Mouse (Mus musculus): ENCODE results near the gene Efcab6. TPM values are rescaled to one million over a fixed set of nuclear protein-coding genes. Genes with fewer than 3 reads are reported as not detected.
A peak's percentile ranks its signal among the peaks of the same experiment; 100 is the strongest.

The Efcab6 gene
- polyA plus RNA-seq, 1 experiment from 2014 or later, result 0.26 TPM

- no peak for DNase-seq (ENCODE audit: low spot score)
- Histone ChIP-seq H3K4me1 (peaks cover 31% of the 10 kb centered on the region), H3K4me3 (no peak overlapping the region), H3K36me3 (no peaks in the 10 kb centered on the region), H3K27ac (replicated peaks) (no peak overlapping the region), H3K9me3 (replicated peaks) (no peaks in the 10 kb centered on the region), H3K27me3 (ENCODE audit: low read depth, poor library complexity, severe bottlenecking) (peaks cover 29% of the 10 kb centered on the region)
- 87% methylated on average over 15 of the region's 15 CpGs for WGBS
These were observed 73.0 kb downstream of the Efcab6 start for GRCm38 (mm10) chr15:83992191-83992590.

GRCm38 (mm10) chr15:83991461-83991860 is 73.7 kb downstream of the Efcab6 start:
- Histone ChIP-seq H3K36me3 (no peaks in the 10 kb centered on the region), H3K27me3 (ENCODE audit: low read depth, poor library complexity, severe bottlenecking) (peaks cover 21% of the 10 kb centered on the region), H3K27ac (replicated peaks) (0 out of 2 replicates have a peak overlapping the region, but pooled peaks have one; percentile 24), H3K4me3 (no peak overlapping the region), H3K9me3 (replicated peaks) (no peaks in the 10 kb centered on the region), H3K4me1 (peaks cover 32% of the 10 kb centered on the region)
- 6% methylated on average over 3 of the region's 3 CpGs for WGBS
- DNase-seq (ENCODE audit: low spot score), result peak; percentile 48

GRCm38 (mm10) chr15:83989241-83989640 is 75.9 kb downstream of the Efcab6 start:
- peaks cover 37% of the 10 kb centered on the region for H3K4me1 ChIP-seq
- no peak overlapping the region for H3K4me3 ChIP-seq
- H3K9me3 ChIP-seq (replicated peaks), result no peaks in the 10 kb centered on the region
- WGBS, result 97% methylated on average over 5 of the region's 5 CpGs
- no peaks in the 10 kb centered on the region for H3K36me3 ChIP-seq
- no peak overlapping the region for H3K27ac ChIP-seq (replicated peaks)
- peaks cover 18% of the 10 kb centered on the region for H3K27me3 ChIP-seq (ENCODE audit: low read depth, poor library complexity, severe bottlenecking)
- no peak for DNase-seq (ENCODE audit: low spot score)

- 28% methylated on average over 7 of the region's 7 CpGs for WGBS
- no peak for DNase-seq (ENCODE audit: low spot score)
- no peak overlapping the region for H3K4me3 ChIP-seq
- H3K27me3 ChIP-seq (ENCODE audit: low read depth, poor library complexity, severe bottlenecking), result peaks cover 18% of the 10 kb centered on the region
- H3K9me3 ChIP-seq (replicated peaks), result no peaks in the 10 kb centered on the region
- peaks cover 37% of the 10 kb centered on the region for H3K4me1 ChIP-seq
- H3K27ac ChIP-seq (replicated peaks), result no peak overlapping the region
- H3K36me3 ChIP-seq, result no peaks in the 10 kb centered on the region
These were observed 77.1 kb downstream of the Efcab6 start for GRCm38 (mm10) chr15:83988087-83988486.

- 73% methylated on average over 14 of the region's 14 CpGs for WGBS
- H3K4me1 ChIP-seq, result peaks cover 21% of the 10 kb centered on the region
- no peak overlapping the region for H3K27ac ChIP-seq (replicated peaks)
- H3K9me3 ChIP-seq (replicated peaks), result no peaks in the 10 kb centered on the region
- no peaks in the 10 kb centered on the region for H3K27me3 ChIP-seq (ENCODE audit: low read depth, poor library complexity, severe bottlenecking)
- no peaks in the 10 kb centered on the region for H3K36me3 ChIP-seq
- no peak for DNase-seq (ENCODE audit: low spot score)
- H3K4me3 ChIP-seq, result no peak overlapping the region
These were observed 82.8 kb downstream of the Efcab6 start for GRCm38 (mm10) chr15:83982186-83982936.

- WGBS, result 71% methylated on average over 6 of the region's 6 CpGs
- DNase-seq (ENCODE audit: low spot score), result no peak
- peaks cover 16% of the 10 kb centered on the region for H3K4me1 ChIP-seq
- H3K9me3 ChIP-seq (replicated peaks), result no peaks in the 10 kb centered on the region
- H3K4me3 ChIP-seq, result no peak overlapping the region
- no peaks in the 10 kb centered on the region for H3K27me3 ChIP-seq (ENCODE audit: low read depth, poor library complexity, severe bottlenecking)
- H3K27ac ChIP-seq (replicated peaks), result no peak overlapping the region
- H3K36me3 ChIP-seq, result no peaks in the 10 kb centered on the region
These were observed 86.3 kb downstream of the Efcab6 start for GRCm38 (mm10) chr15:83978865-83979264.

GRCm38 (mm10) chr15:83977108-83977507 is 88.1 kb downstream of the Efcab6 start:
- H3K27ac ChIP-seq (replicated peaks), result no peak overlapping the region
- peaks cover 18% of the 10 kb centered on the region for H3K4me1 ChIP-seq
- no peaks in the 10 kb centered on the region for H3K9me3 ChIP-seq (replicated peaks)
- no peaks in the 10 kb centered on the region for H3K27me3 ChIP-seq (ENCODE audit: low read depth, poor library complexity, severe bottlenecking)
- WGBS, result 48% methylated on average over 5 of the region's 5 CpGs
- no peaks in the 10 kb centered on the region for H3K36me3 ChIP-seq
- no peak overlapping the region for H3K4me3 ChIP-seq
- DNase-seq (ENCODE audit: low spot score), result no peak

- Histone ChIP-seq H3K4me1 (peaks cover 18% of the 10 kb centered on the region), H3K4me3 (no peak overlapping the region), H3K27ac (replicated peaks) (no peak overlapping the region), H3K9me3 (replicated peaks) (no peaks in the 10 kb centered on the region), H3K36me3 (no peaks in the 10 kb centered on the region), H3K27me3 (ENCODE audit: low read depth, poor library complexity, severe bottlenecking) (0 out of 2 replicates have a peak, but pooled peaks cover 4% of the 10 kb centered on the region)
- WGBS, result 85% methylated on average over 9 of the region's 9 CpGs
- DNase-seq (ENCODE audit: low spot score), result no peak
These were observed 93.0 kb downstream of the Efcab6 start for GRCm38 (mm10) chr15:83972206-83972605.

- H3K36me3 ChIP-seq, result no peaks in the 10 kb centered on the region
- H3K27ac ChIP-seq (replicated peaks), result no peak overlapping the region
- 84% methylated on average over 12 of the region's 12 CpGs for WGBS
- H3K27me3 ChIP-seq (ENCODE audit: low read depth, poor library complexity, severe bottlenecking), result 0 out of 2 replicates have a peak, but pooled peaks cover 4% of the 10 kb centered on the region
- H3K9me3 ChIP-seq (replicated peaks), result 0 out of 2 replicates have a peak, but pooled peaks cover 3% of the 10 kb centered on the region
- H3K4me1 ChIP-seq, result peaks cover 13% of the 10 kb centered on the region; the same call in 1 of the 2 replicates
- H3K4me3 ChIP-seq, result no peak overlapping the region
- no peak for DNase-seq (ENCODE audit: low spot score)
These were observed 97.4 kb downstream of the Efcab6 start for GRCm38 (mm10) chr15:83967802-83968201.

GRCm38 (mm10) chr15:83965126-83965525 is 100.1 kb downstream of the Efcab6 start:
- H3K4me3 ChIP-seq, result no peak overlapping the region
- peaks cover 12% of the 10 kb centered on the region; the same call in 1 of the 2 replicates for H3K4me1 ChIP-seq
- H3K36me3 ChIP-seq, result no peaks in the 10 kb centered on the region
- H3K27ac ChIP-seq (replicated peaks), result no peak overlapping the region
- 0 out of 2 replicates have a peak, but pooled peaks cover 3% of the 10 kb centered on the region for H3K9me3 ChIP-seq (replicated peaks)
- WGBS, result 76% methylated on average over 8 of the region's 8 CpGs
- DNase-seq (ENCODE audit: low spot score), result no peak
- H3K27me3 ChIP-seq (ENCODE audit: low read depth, poor library complexity, severe bottlenecking), result 0 out of 2 replicates have a peak, but pooled peaks cover 4% of the 10 kb centered on the region

- Histone ChIP-seq H3K4me3 (no peak overlapping the region), H3K9me3 (replicated peaks) (no peaks in the 10 kb centered on the region), H3K27ac (replicated peaks) (no peak overlapping the region), H3K27me3 (ENCODE audit: low read depth, poor library complexity, severe bottlenecking) (no peaks in the 10 kb centered on the region), H3K4me1 (0 out of 2 replicates have a peak, but pooled peaks cover 3% of the 10 kb centered on the region), H3K36me3 (no peaks in the 10 kb centered on the region)
- WGBS, result 82% methylated on average over 3 of the region's 3 CpGs
- DNase-seq (ENCODE audit: low spot score), result no peak
These were observed 106.8 kb downstream of the Efcab6 start for GRCm38 (mm10) chr15:83958376-83958775.

GRCm38 (mm10) chr15:83956996-83957395 is 108.2 kb downstream of the Efcab6 start:
- no peak for DNase-seq (ENCODE audit: low spot score)
- H3K4me3 ChIP-seq, result no peak overlapping the region
- no peaks in the 10 kb centered on the region for H3K4me1 ChIP-seq
- no peaks in the 10 kb centered on the region for H3K9me3 ChIP-seq (replicated peaks)
- H3K27me3 ChIP-seq (ENCODE audit: low read depth, poor library complexity, severe bottlenecking), result no peaks in the 10 kb centered on the region
- no peak overlapping the region for H3K27ac ChIP-seq (replicated peaks)
- 92% methylated on average over 7 of the region's 7 CpGs for WGBS
- no peaks in the 10 kb centered on the region for H3K36me3 ChIP-seq

GRCm38 (mm10) chr15:83955948-83956707 is 109.1 kb downstream of the Efcab6 start:
- Histone ChIP-seq H3K4me1 (no peaks in the 10 kb centered on the region), H3K27ac (replicated peaks) (no peak overlapping the region), H3K9me3 (replicated peaks) (no peaks in the 10 kb centered on the region), H3K4me3 (no peak overlapping the region), H3K27me3 (ENCODE audit: low read depth, poor library complexity, severe bottlenecking) (no peaks in the 10 kb centered on the region), H3K36me3 (no peaks in the 10 kb centered on the region)
- no peak for DNase-seq (ENCODE audit: low spot score)
- 84% methylated on average over 8 of the region's 8 CpGs for WGBS

All from midbrain, embryonic 10.5 days (tissue).